Mouse (Mus musculus) C2C12 (cell line): ENCODE results near the gene Akap5.

Experiments
- CTCF ChIP-seq: IDR thresholded peaks from one replicate; pipeline ENCODE4 v1.5.1; 2011; ENCODE audit not compliant: control insufficient read depth, insufficient read depth, insufficient read length
- USF1 ChIP-seq: IDR thresholded peaks from one replicate; pipeline ENCODE4 v1.6.1; 2011; ENCODE audit warnings: low read depth, mild to moderate bottlenecking, control low read depth, moderate library complexity

DNA sequence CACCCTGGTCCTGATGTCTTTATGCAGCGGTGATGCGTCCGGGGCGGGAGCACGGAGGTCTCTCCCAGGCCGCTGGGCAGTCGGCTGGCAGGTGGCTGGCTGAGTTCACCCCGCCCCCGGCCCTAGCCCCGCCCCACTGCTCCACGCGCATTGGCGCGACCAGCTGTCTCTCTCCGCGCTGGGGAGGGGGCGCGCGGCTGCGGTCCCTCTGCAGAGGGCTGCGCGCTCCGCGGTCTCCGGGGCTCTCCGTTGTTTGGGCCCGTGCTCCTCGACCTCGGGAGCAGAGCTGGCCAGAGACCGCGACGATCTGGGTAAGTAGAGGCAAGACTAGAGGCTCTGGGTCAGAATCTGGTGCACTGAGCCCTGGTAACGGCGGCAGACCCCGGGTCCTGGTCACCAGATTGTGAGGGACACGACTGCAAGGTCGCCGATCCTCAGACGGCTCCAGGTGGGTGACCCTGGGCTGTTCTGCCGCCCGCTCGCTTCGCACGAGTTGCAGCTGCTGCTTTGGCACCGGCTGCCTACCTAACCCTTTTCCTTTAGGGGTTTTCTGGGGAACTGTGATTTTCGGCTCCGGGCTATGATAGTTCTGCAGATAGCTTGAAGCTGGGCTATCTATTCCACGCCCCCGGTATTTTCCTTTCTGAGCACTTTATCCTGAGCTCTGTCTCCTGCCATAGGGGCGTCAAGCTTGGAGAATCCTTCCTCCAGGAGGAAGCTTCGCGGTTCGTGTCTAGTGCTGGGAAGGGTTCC, at the start of gene Akap5:
- TF ChIP-seq CTCF, result no peak
- TF ChIP-seq USF1, result no peak
